Mouse (Mus musculus) MEL (cell line): ENCODE measurements at regions not wholly inside any gene's neighbourhood (a gene's known extent, or its start where the extent isn't known, plus 50 kb on each side); places are given as distances from the start of the nearest gene placed in this dataset.

ENCODE experiments used
- DNase-seq: peaks from one replicate; pipeline ENCODE4 v3.0.0; 2011; ENCODE audit warnings: low read depth, low spot score
- H3K27ac ChIP-seq: 2 replicates; pipeline ENCODE4 v1.5.1; 2012; ENCODE audit warnings: low read depth, mild to moderate bottlenecking, control low read depth, low read length, moderate library complexity; ENCODE audit not compliant: control insufficient read depth
- H3K27me3 ChIP-seq, 2 experiments: fragments of 150-350 bp in 1 of 2; sonication (generic) in 1 of 2; 2 replicates each; pipeline ENCODE4 v1.6.1; 2012; ENCODE audit warnings: low read length in 2 of 2, mild to moderate bottlenecking in 2 of 2, improper control_type of control experiment in 1 of 2, moderate library complexity in 1 of 2; ENCODE audit not compliant: insufficient read depth in 2 of 2, control insufficient read depth in 1 of 2
- H3K36me3 ChIP-seq, 2 experiments: 2 replicates each; pipeline ENCODE4 v1.6.1; 2012 to 2014; ENCODE audit warnings: low read length in 2 of 2, improper control_type of control experiment in 1 of 2, inconsistent platforms in 1 of 2, mild to moderate bottlenecking in 1 of 2; ENCODE audit not compliant: insufficient read depth in 2 of 2, control insufficient read depth in 1 of 2
- H3K4me1 ChIP-seq, 2 experiments: fragments of 150-350 bp in 1 of 2; sonication (generic) in 1 of 2; 2 replicates each; pipeline ENCODE4 v1.6.1; 2012; ENCODE audit warnings: low read length in 2 of 2, improper control_type of control experiment in 1 of 2, mild to moderate bottlenecking in 1 of 2; ENCODE audit not compliant: insufficient read depth in 2 of 2, control insufficient read depth in 1 of 2
- H3K4me3 ChIP-seq, 2 experiments: fragments of 150-350 bp in 1 of 2; sonication (generic) in 1 of 2; 2 replicates each; pipeline ENCODE4 v1.5.1; 2012; ENCODE audit warnings: low read depth in 2 of 2, low read length in 2 of 2, mild to moderate bottlenecking in 2 of 2, moderate library complexity in 2 of 2, control low read depth in 1 of 2, improper control_type of control experiment in 1 of 2; ENCODE audit not compliant: control insufficient read depth in 1 of 2, insufficient read depth in 1 of 2
- H3K79me2 ChIP-seq: 2 replicates; pipeline ENCODE4 v1.6.1; 2012; ENCODE audit warnings: mild to moderate bottlenecking, low read length, moderate library complexity; ENCODE audit not compliant: control insufficient read depth, poor library complexity, insufficient read depth
- H3K9ac ChIP-seq: 2 replicates; pipeline ENCODE4 v1.6.1; 2012; ENCODE audit warnings: low read depth, mild to moderate bottlenecking, control low read depth, low read length, moderate library complexity; ENCODE audit not compliant: control insufficient read depth, poor library complexity, severe bottlenecking
- H3K9me3 ChIP-seq: fragments of 150-350 bp; sonication (generic); replicated peaks from 2 replicates; pipeline ENCODE4 v1.6.1; 2012; ENCODE audit warnings: mild to moderate bottlenecking, low read length, improper control_type of control experiment, moderate library complexity; ENCODE audit not compliant: insufficient read depth
- BHLHE40 ChIP-seq: IDR thresholded peaks from 2 replicates; pipeline ENCODE4 v1.6.1; 2012; ENCODE audit warnings: low read depth, mild to moderate bottlenecking, inconsistent platforms, low read length, improper control_type of control experiment, borderline replicate concordance
- CHD1 ChIP-seq: IDR thresholded peaks from 2 replicates; pipeline ENCODE4 v1.6.1; 2012; ENCODE audit warnings: low read depth, mild to moderate bottlenecking, inconsistent platforms, low read length, improper control_type of control experiment
- CHD2 ChIP-seq: IDR thresholded peaks from 2 replicates; pipeline ENCODE4 v1.6.1; 2011; ENCODE audit warnings: low read length, improper control_type of control experiment
- ETS1 ChIP-seq: IDR thresholded peaks from 2 replicates; pipeline ENCODE4 v1.6.1; 2012; ENCODE audit warnings: low read depth, mild to moderate bottlenecking, inconsistent platforms, low read length, improper control_type of control experiment, moderate library complexity
- MAZ ChIP-seq: IDR thresholded peaks from 2 replicates; pipeline ENCODE4 v1.6.1; 2012; ENCODE audit warnings: low read depth, mild to moderate bottlenecking, inconsistent platforms, low read length, improper control_type of control experiment
- MYB ChIP-seq: IDR thresholded peaks from 2 replicates; pipeline ENCODE4 v1.6.1; 2011; ENCODE audit warnings: mild to moderate bottlenecking, low read depth, low read length, improper control_type of control experiment
- POLR2AphosphoS2 ChIP-seq: IDR thresholded peaks from 2 replicates; pipeline ENCODE4 v1.6.1; 2011; ENCODE audit warnings: low read length, improper control_type of control experiment
- POLR2AphosphoS5 ChIP-seq: IDR thresholded peaks from 2 replicates; pipeline ENCODE4 v1.6.1; 2012; ENCODE audit warnings: low read depth, borderline replicate concordance, mild to moderate bottlenecking, inconsistent platforms, low read length, moderate library complexity, mixed read lengths
- RAD21 ChIP-seq: IDR thresholded peaks from 2 replicates; pipeline ENCODE4 v1.6.1; 2011; ENCODE audit warnings: mild to moderate bottlenecking, low read depth, low read length, improper control_type of control experiment
- SMC3 ChIP-seq: IDR thresholded peaks from 2 replicates; pipeline ENCODE4 v1.6.1; 2011; ENCODE audit warnings: low read depth, low read length, improper control_type of control experiment
- TAL1 ChIP-seq: IDR thresholded peaks from 2 replicates; pipeline ENCODE4 v1.6.1; 2012; ENCODE audit warnings: mild to moderate bottlenecking, inconsistent platforms, low read length, moderate library complexity, mixed read lengths
- TBP ChIP-seq: IDR thresholded peaks from 2 replicates; pipeline ENCODE4 v1.8.0; 2011; ENCODE audit warnings: low read depth, low read length, improper control_type of control experiment
- TCF12 ChIP-seq: IDR thresholded peaks from 2 replicates; pipeline ENCODE4 v1.6.1; 2014; ENCODE audit warnings: low read depth, mild to moderate bottlenecking, inconsistent platforms, low read length, improper control_type of control experiment, moderate library complexity
- USF1 ChIP-seq: IDR thresholded peaks from 2 replicates; pipeline ENCODE4 v1.6.1; 2014; ENCODE audit warnings: low read depth, mild to moderate bottlenecking, inconsistent platforms, low read length, improper control_type of control experiment, moderate library complexity
- USF2 ChIP-seq, 2 experiments: IDR thresholded peaks; 2 replicates each; pipeline ENCODE4 v1.6.1; 2011 to 2012; ENCODE audit warnings: improper control_type of control experiment in 2 of 2, low read length in 2 of 2, borderline replicate concordance in 1 of 2, inconsistent platforms in 1 of 2, low read depth in 1 of 2, mild to moderate bottlenecking in 1 of 2; ENCODE audit not compliant: insufficient read depth in 1 of 2
- ZMIZ1 ChIP-seq: IDR thresholded peaks from 2 replicates; pipeline ENCODE4 v1.6.1; 2012; ENCODE audit warnings: low read depth, mild to moderate bottlenecking, inconsistent platforms, low read length, improper control_type of control experiment, moderate library complexity
- ZNF384 ChIP-seq: IDR thresholded peaks from 2 replicates; pipeline ENCODE4 v1.6.1; 2012; ENCODE audit warnings: low read depth, mild to moderate bottlenecking, inconsistent platforms, low read length, improper control_type of control experiment

- no peak overlapping the region for H3K27ac ChIP-seq
- TF ChIP-seq POLR2AphosphoS5: no peak
- H3K9ac ChIP-seq: no peak overlapping the region
Observed at GRCm38 (mm10) chr13:83056415-83056814, 447.4 kb upstream of the Mef2c start.

GRCm38 (mm10) chr13:83064727-83065126 is 439.1 kb upstream of the Mef2c start:
- H3K4me1 ChIP-seq: peaks cover 3 to 5% of the 10 kb centered on the region in 2 experiments
- no peak overlapping the region for H3K4me3 ChIP-seq
- H3K27ac ChIP-seq: no peak overlapping the region
- no peaks in the 10 kb centered on the region for H3K27me3 ChIP-seq
- DNase-seq: no peak
- H3K9me3 ChIP-seq: no peaks in the 10 kb centered on the region
- no peaks in the 10 kb centered on the region for H3K79me2 ChIP-seq
- no peak for TF ChIP-seq SMC3
- TF ChIP-seq CHD2: no peak
- no peak for TF ChIP-seq ZNF384
- no peak for TF ChIP-seq POLR2AphosphoS2
- TF ChIP-seq MAZ: no peak
- no peak for TF ChIP-seq ETS1
- TF ChIP-seq CHD1: no peak
- TF ChIP-seq BHLHE40: no peak
- TF ChIP-seq TAL1: no peak
- no peak for TF ChIP-seq MYB
- no peak for TF ChIP-seq TCF12
- TF ChIP-seq ZMIZ1: no peak
- TF ChIP-seq USF2 (IDR thresholded peaks at IDR 0.05; ENCODE audit: borderline replicate concordance in 1 of 2, insufficient read depth in 1 of 2, low read depth in 1 of 2, low read length in 2 of 2): no peak
- no peak for TF ChIP-seq RAD21
- TF ChIP-seq TBP: no peak
- no peak for TF ChIP-seq USF1
- peaks cover 0 to 7% of the 10 kb centered on the region in 2 experiments; a peak in 2 of 4 replicates for H3K36me3 ChIP-seq
- no peak overlapping the region for H3K9ac ChIP-seq

More at GRCm38 (mm10) chr13:83056415-83056814, 447.4 kb upstream of the Mef2c start:
- H3K4me1 ChIP-seq: no peaks in the 10 kb centered on the region
- DNase-seq: no peak
- H3K36me3 ChIP-seq: peaks cover 0 to 3% of the 10 kb centered on the region in 2 experiments; a peak in 2 of 4 replicates
- H3K9me3 ChIP-seq: no peaks in the 10 kb centered on the region
- no peaks in the 10 kb centered on the region for H3K27me3 ChIP-seq
- H3K4me3 ChIP-seq: no peak overlapping the region
- no peaks in the 10 kb centered on the region for H3K79me2 ChIP-seq
